Mouse (Mus musculus) frontal cortex, postnatal 36 days (tissue): Measurements from ENCODE around the gene Nav2.

Source experiments
- DNase-seq, 2 experiments: peaks; one replicate each; pipeline ENCODE4 v3.0.0; 2022; ENCODE audit warnings: low spot score in 2 of 2

Nav2 gene

GRCm38 (mm10) chr7:49357441-49358165 is 449.1 kb downstream of the Nav2 start:
- no peak for DNase-seq

DNA sequence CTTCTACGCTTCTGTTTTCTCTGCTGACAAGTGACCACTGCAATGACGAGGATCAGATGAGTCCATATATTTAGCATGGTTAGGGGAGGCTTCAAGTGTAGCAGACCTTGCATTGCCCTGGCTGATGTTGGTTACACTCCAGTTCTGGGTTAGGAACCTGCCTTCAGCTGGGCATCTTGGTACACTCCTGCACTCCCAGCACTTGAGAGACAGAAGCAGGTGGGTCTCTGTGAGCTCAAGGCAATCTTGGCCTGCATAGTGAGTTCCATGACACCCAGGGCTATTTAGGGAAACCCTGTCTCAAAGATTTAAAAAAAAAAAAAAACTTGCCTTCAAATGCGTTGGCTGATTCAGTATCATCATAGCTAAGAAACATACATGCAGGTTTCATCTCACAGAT is 450.6 kb downstream of the Nav2 start:
- DNase-seq: no peak

DNA sequence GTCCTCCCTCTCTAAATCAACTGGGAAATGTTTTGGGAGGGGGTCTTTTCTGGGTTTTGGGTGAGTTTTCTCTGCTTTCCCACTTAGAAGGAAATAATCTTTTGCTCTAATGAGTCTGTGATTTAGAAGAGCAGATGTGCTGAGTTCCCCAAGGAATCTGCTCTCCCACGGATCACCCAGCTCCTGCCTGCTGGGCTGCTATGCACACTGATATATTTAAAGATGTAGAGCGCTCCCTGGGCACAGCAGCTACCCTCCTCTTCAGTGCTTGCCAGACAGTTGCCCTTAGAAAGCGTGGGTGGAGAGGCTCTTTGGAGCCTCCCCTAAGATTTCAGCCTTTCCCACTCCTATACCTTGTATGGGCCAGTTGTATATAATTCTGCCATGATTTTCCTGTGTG is 452.1 kb downstream of the Nav2 start:
- peak; percentile 52 to 67 for DNase-seq

- no peak for DNase-seq
Measured at GRCm38 (mm10) chr7:49361465-49362090, 453.1 kb downstream of the Nav2 start.

GRCm38 (mm10) chr7:49364486-49365162 is 456.1 kb downstream of the Nav2 start:
- DNase-seq: peak in 1 of 2 experiments; percentile 48

- DNase-seq: no peak
Measured at GRCm38 (mm10) chr7:49368590-49368989, 460.1 kb downstream of the Nav2 start.

DNA sequence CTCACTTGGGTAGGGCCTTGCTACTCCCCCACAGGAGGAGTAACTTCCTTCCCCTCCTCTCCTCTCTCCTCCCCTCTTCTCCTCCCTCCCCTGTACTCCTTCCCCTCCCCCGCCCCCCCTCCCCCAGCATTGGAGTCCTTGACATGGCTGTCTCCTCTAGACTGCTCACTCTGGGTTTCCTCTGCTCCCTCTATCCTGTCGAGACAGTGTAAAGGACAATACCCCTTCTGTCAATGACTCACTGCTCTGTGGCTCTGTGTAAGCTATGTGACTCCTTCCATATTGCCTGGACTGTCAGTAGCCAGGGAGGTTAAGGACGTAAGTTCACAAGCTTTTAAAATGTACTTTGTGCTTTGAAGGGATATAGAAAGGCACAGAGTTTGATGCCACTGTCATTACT is 460.5 kb downstream of the Nav2 start:
- no peak for DNase-seq

- DNase-seq: no peak
Measured at GRCm38 (mm10) chr7:49369809-49370473, 461.4 kb downstream of the Nav2 start.

GRCm38 (mm10) chr7:49371345-49371744 is 462.8 kb downstream of the Nav2 start:
- DNase-seq: no peak

DNA sequence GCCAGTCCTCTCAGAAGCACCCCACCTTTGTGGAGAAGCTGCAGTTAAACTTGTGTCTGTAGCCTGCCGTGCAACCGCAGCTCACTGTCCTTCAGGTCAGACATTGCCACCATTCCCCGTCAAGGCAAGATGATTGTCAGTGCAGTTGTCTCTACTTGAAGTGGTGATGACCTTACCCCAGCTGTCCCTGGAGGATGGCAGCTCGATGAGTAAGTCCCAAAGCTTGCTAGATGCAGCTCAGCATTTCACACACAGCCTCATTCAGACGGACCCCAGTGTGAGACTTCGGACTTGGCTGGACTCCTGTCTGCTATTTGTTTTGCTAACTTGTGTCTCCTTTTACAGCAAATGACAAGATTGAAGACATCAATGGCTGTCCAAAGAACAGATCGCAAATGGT is 463.5 kb downstream of the Nav2 start:
- DNase-seq: no peak

- DNase-seq: no peak
Measured at GRCm38 (mm10) chr7:49373173-49373572, 464.7 kb downstream of the Nav2 start.

DNA sequence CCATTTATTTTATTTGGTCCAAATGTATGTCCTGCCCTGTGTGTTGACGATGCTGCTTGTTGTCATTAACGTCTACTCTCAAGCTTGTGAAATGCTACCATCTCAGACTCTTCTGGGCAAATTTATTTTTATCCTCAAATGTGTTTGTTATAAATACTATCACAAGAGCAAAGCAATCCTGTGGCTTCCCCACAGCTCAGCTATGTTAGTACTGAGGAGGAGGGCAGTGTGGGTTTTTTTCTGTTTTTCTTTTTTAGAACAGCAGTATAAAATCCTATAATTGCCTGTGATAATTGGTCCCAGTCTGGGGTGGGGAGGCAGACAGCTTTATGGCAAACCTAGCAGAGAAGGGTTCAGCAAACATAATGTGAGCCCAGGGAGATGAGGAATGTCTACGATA is 465.1 kb downstream of the Nav2 start:
- DNase-seq: peak in 1 of 2 experiments; percentile 65

GRCm38 (mm10) chr7:49375499-49375974 is 467.0 kb downstream of the Nav2 start:
- DNase-seq: no peak

DNA sequence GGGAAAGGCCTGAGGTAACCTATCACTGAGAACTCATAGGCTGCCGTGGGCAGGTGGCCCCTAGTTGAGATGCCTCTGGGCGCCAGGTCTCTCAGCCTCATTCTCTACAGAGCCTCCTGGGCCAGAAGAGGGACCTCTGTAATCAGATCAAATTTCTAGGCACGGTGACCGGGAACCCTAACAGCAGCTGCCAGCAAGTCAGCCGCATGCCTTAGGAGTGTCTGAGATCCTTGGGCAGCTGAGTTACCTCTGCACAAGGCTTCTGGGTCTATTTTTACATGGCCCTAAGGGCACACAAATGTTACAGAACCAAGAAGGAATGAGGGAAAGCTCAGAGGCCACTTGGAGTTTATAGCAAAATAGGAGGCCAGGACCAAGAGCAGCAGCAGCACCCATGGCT is 470.1 kb downstream of the Nav2 start:
- no peak for DNase-seq

DNA sequence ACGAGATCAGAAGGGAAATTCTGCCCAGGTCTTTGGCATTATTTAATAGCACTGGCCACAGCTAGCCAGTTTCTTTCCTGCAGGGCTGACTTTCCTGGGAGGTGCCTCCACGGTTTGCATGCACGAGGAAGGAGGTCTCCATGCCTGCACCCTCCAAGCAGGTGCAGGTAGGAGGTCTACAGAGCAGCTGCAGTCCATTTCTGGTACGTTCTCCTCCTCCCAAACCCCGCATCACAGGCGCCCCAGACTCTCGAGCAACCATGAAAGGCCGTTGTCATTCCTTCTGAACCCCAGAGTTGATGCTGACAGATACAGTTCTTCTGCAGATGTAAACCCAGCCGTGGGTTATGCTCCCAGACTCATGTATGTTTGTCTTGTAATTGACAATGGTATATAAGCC is 472.4 kb downstream of the Nav2 start:
- no peak for DNase-seq

GRCm38 (mm10) chr7:49382884-49383283 is 474.4 kb downstream of the Nav2 start:
- no peak for DNase-seq

DNA sequence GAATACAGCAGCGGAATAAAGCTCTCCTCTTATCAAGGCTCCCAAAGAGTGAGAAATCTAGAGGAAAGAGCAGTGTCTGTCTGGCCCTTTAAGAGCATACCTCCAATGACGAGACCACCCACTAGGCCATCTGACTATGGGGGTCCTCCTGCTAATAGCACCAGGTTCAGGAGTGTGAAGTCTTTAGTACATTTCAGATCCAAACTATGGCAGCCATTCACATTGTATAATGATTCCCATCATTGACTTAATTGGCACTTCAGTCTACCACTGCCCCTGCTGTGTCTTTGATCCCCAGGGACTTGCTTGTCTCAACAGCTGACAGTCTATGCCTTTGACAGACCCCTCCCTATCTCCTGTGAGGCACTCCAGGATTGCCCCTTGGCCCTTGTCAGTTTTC is 479.6 kb downstream of the Nav2 start:
- DNase-seq: no peak

DNA sequence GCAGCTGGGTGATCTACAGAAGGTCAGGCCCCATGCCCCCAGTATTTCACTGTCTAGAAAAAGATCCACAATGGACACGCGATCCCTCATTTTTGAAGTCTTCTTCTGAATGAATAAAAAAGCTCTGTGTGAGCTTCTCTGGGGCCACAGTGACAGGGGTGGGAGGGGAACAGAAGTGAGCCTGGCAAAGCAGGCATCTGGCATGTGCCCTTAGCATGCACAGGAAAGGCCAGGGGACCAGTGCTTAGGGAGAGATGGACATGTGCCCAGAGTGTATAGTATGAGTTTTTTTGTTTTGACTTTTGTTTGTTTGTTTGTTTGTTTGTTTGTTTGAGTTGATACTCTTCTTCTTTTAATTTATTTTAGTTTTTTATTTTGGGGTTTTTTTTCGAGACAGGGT is 481.8 kb downstream of the Nav2 start:
- no peak for DNase-seq

GRCm38 (mm10) chr7:49390829-49391228 is 482.3 kb downstream of the Nav2 start:
- DNase-seq: no peak

DNA sequence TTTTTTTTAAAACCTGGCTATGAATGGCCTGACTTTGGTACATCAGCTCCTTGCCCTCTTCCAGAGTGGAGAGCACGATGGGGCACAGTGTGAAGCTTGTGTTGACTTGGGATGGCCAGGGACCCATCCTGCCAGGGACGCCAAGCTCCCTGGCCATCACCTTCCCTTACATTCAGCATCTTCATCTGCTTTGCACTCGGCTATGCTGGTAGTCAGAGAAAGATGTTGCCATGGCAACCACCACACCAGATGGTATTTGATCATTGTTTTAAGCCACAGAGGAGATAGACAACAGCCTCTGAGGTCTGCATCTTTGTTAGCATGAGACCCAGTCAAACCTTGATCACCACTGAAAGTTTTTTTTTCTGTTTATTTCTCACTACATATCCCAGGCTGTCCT is 483.7 kb downstream of the Nav2 start:
- DNase-seq: peak in 1 of 2 experiments; percentile 78

GRCm38 (mm10) chr7:49392834-49393233 is 484.3 kb downstream of the Nav2 start:
- no peak for DNase-seq

DNA sequence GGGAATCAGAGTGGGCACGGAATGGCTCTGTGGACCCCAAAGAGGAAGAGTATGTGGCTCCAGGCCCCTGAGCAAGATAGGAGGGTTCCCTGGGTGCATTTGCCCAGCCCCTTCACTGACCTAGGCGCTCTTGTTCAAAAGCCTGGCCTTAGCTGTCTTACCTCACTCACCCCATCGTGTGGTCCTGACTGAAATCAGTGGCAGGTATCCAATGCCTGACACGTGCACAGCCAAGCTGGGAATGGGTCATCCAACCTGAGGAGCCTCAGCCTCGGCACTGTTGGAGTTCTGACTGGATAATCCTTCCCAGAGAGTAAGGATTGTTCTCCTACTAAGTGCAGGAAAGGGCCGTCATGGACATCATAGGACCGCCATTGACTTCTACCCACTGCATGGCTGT is 485.3 kb downstream of the Nav2 start:
- DNase-seq: no peak
